12 mouse cellular contexts compared by ENCODE assay signal in the genomic region with DNA sequence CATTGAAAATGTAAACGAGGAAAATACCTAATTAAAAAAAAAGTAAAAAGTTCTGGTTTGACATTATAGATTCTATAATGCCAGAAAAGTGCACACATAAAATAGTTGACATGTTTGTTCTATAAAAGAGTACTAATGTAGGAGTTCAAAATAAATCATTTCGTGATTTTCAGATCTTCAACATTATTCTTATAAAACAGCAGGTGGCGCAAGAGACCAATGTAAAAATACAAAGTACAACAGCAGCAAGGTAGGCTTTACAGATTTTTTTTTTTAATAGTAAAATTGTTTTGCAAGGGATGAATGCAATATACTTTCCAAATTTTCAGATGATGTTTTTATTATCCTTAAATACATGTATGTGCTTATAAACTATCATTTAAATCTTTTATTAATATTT.
DNase-seq lines count a peak whose midpoint lies in the region; ATAC-seq and TF ChIP-seq lines count a peak whose summit lies in the region.
"Had no signal": no experiment of that assay in that cellular context is flagged by ENCODE, and none has a peak within 500 bp of the region (broad histone marks: within the 10 kb centered on the region; RNA-seq: fewer than 3 reads in every experiment).

No protein-coding gene starts in this region.

- no peak overlapping the region for H3K9ac ChIP-seq in lung, embryonic 14.5 days
- H3K9ac ChIP-seq: liver, embryonic 15.5 days had no signal

- H3K4me2 ChIP-seq in lung, embryonic 14.5 days = no peak overlapping the region
- H3K4me2 ChIP-seq: liver, embryonic 15.5 days had no signal

- H3K36me3 ChIP-seq in lung, embryonic 14.5 days (ENCODE audit: insufficient read depth) = no peaks in the 10 kb centered on the region
- no peaks in the 10 kb centered on the region for H3K36me3 ChIP-seq in splenic B cell, adult 2 months (ENCODE audit: control insufficient read depth, insufficient read depth, low read length, poor library complexity, severe bottlenecking)
- H3K36me3 ChIP-seq: hindbrain, embryonic 10.5 days; liver, embryonic 15.5 days had no signal

- no peak for DNase-seq in gastrocnemius, adult 2 months
- no peak for DNase-seq in gastrocnemius, adult 18-20 months (ENCODE audit: low spot score)
- DNase-seq in lung, embryonic 14.5 days = peak; percentile 59
- DNase-seq in lung, adult 2 months = no peak
- peak; percentile 27 for DNase-seq in brain, adult 2 months (ENCODE audit: low read depth, low spot score)
- DNase-seq in splenic B cell, adult 2 months (ENCODE audit: low read depth, low spot score) = peak; percentile 3
- DNase-seq in spleen, postnatal 36 days (ENCODE audit: low spot score in 2 of 2) = no peak
- no peak for DNase-seq in spleen, postnatal 14 days (ENCODE audit: low spot score in 2 of 2)
- DNase-seq: gastrocnemius, postnatal 36 days; thymus, adult 2 months had no signal

- intact Hi-C loops in gastrocnemius, adult 2 months (cut with DNase I) = loop anchor here (2.0 kb wide), 1 partner anchor 534 kb away; no protein-coding TSS in a partner anchor

- H3K27ac ChIP-seq in gastrocnemius, adult 2 months = no peak overlapping the region
- H3K27ac ChIP-seq in lung, embryonic 14.5 days (ENCODE audit: low read depth) = no peak overlapping the region
- H3K27ac ChIP-seq: hindbrain, embryonic 10.5 days; liver, embryonic 15.5 days had no signal

- no peak for TF ChIP-seq POLR2A in lung, adult 2 months (IDR thresholded peaks at IDR 0.05; ENCODE audit: borderline replicate concordance, extremely low read depth, low read depth, low read length)

- 6% methylated on average over 3 of the region's 3 CpGs for WGBS in lung, embryonic 14.5 days
- 12% methylated on average over 3 of the region's 3 CpGs for WGBS in lung, adult 2 months

- no peaks in the 10 kb centered on the region for H3K9me3 ChIP-seq in lung, embryonic 14.5 days (ENCODE audit: low read depth, low read length)
- H3K9me3 ChIP-seq: hindbrain, embryonic 10.5 days; liver, embryonic 15.5 days had no signal

- ATAC-seq in lung, embryonic 14.5 days (ENCODE audit: insufficient read depth) = no peak

- TF ChIP-seq CTCF in gastrocnemius, adult 2 months (IDR thresholded peaks at IDR 0.05) = peak; percentile 59
- TF ChIP-seq CTCF in lung, embryonic 14.5 days (IDR thresholded peaks at IDR 0.05; ENCODE audit: low read depth) = peak; percentile 34; the same call in 1 of the 2 replicates
- no peak for TF ChIP-seq CTCF in lung, adult 2 months (IDR thresholded peaks at IDR 0.05; ENCODE audit: insufficient read depth, low read length)

- no peak overlapping the region for H3K4me3 ChIP-seq in gastrocnemius, adult 2 months
- no peak overlapping the region for H3K4me3 ChIP-seq in lung, embryonic 14.5 days (ENCODE audit: low read depth, low read length)
- no peak overlapping the region for H3K4me3 ChIP-seq in lung, adult 2 months (replicated peaks; ENCODE audit: extremely low read depth, low read depth, low read length)
- H3K4me3 ChIP-seq: hindbrain, embryonic 10.5 days; liver, embryonic 15.5 days had no signal

- no peaks in the 10 kb centered on the region for H3K4me1 ChIP-seq in lung, embryonic 14.5 days (ENCODE audit: insufficient read depth)
- no peaks in the 10 kb centered on the region for H3K4me1 ChIP-seq in lung, adult 2 months (ENCODE audit: control insufficient read depth, insufficient read depth, low read length)
- H3K4me1 ChIP-seq: hindbrain, embryonic 10.5 days; liver, embryonic 15.5 days had no signal

- no peaks in the 10 kb centered on the region for H3K27me3 ChIP-seq in lung, embryonic 14.5 days (ENCODE audit: insufficient read depth, low read length)
- H3K27me3 ChIP-seq in splenic B cell, adult 2 months (ENCODE audit: control insufficient read depth, insufficient read depth, low read length, poor library complexity, severe bottlenecking) = no peaks in the 10 kb centered on the region
- H3K27me3 ChIP-seq: liver, embryonic 15.5 days had no signal

Comparison
In these comparisons a context has a peak if more than half of its experiments do, and no peak if none do; other contexts are left out.
1. DNase-seq: peak in lung, embryonic 14.5 days (single experiment), brain, adult 2 months (single experiment) and splenic B cell, adult 2 months (single experiment); none in gastrocnemius, adult 2 months (single experiment), gastrocnemius, adult 18-20 months (single experiment), lung, adult 2 months (single experiment), spleen, postnatal 36 days (0 of 2) and spleen, postnatal 14 days (0 of 2).